Mouse (Mus musculus) heart, embryonic 13.5 days (tissue): Measurements from ENCODE around the gene Gm12800. TPM values are rescaled to one million over a fixed set of nuclear protein-coding genes. Genes with fewer than 3 reads are reported as not detected.
"Not testable (repeated sequence)": the region's sequence is repeated elsewhere in the genome, so short reads cannot be mapped to it uniquely, and the experiment has no call there.

Source experiments
- ATAC-seq: fragments of 200-750 bp; cut with Nextera tagmentation; 2 replicates; pipeline ENCODE4 v1.8.0; 2017; ENCODE audit warnings: moderate TSS enrichment; ENCODE audit not compliant: insufficient number of reproducible peaks, low FRiP score, low TSS enrichment; ENCODE audit errors: extremely low read depth
- H3K27ac ChIP-seq: fragments of 300-500 bp; sonication (generic); replicated peaks from 2 replicates; pipeline ENCODE4 v1.5.1; 2015; ENCODE audit warnings: moderate library complexity, mild to moderate bottlenecking, inconsistent platforms
- H3K27me3 ChIP-seq: fragments of 300-500 bp; sonication (generic); replicated peaks from 2 replicates; pipeline ENCODE4 v1.6.1; 2015; ENCODE audit warnings: mild to moderate bottlenecking, inconsistent platforms
- H3K36me3 ChIP-seq: fragments of 300-500 bp; sonication (generic); 2 replicates; pipeline ENCODE4 v1.6.1; 2015; ENCODE audit warnings: mild to moderate bottlenecking, inconsistent platforms
- H3K4me1 ChIP-seq: fragments of 300-500 bp; sonication (generic); 2 replicates; pipeline ENCODE4 v1.6.1; 2015; ENCODE audit warnings: inconsistent platforms
- H3K4me2 ChIP-seq: fragments of 300-500 bp; sonication (generic); 2 replicates; pipeline ENCODE4 v1.6.1; 2015; ENCODE audit warnings: inconsistent platforms, mild to moderate bottlenecking, moderate library complexity
- H3K4me3 ChIP-seq: fragments of 300-500 bp; sonication (generic); 2 replicates; pipeline ENCODE4 v1.5.1; 2015; ENCODE audit warnings: moderate library complexity, mild to moderate bottlenecking, inconsistent platforms
- H3K9ac ChIP-seq: fragments of 300-500 bp; sonication (generic); 2 replicates; pipeline ENCODE4 v1.6.1; 2015; ENCODE audit warnings: inconsistent platforms, mild to moderate bottlenecking, moderate library complexity
- H3K9me3 ChIP-seq: fragments of 300-500 bp; sonication (generic); 2 replicates; pipeline ENCODE4 v1.6.1; 2016; ENCODE audit warnings: inconsistent platforms
- WGBS: fragments of 180-500 bp; shearing (Covaris S2); methylation state at CpG from one replicate; pipeline ENCODE4 v1.1.7; 2015; ENCODE audit warnings: mixed read lengths; 5-methylcytosine and 5-hydroxymethylcytosine counted together
- polyA plus RNA-seq: library from polyadenylated mRNA; unstranded; fragments of >200 nt; fragmentation: Nextera tagmentation; extraction: Ambion mirVana; gene quantifications from 2 replicates; pipeline ENCODE4 v1.2.1, GENCODE M21; 2015

The Gm12800 gene
- polyA plus RNA-seq = not detected in 2 replicates

- H3K36me3 ChIP-seq, H3K27me3 ChIP-seq, H3K4me1 ChIP-seq, H3K9ac ChIP-seq, H3K4me3 ChIP-seq, H3K4me2 ChIP-seq, H3K9me3 ChIP-seq, ATAC-seq, H3K27ac ChIP-seq: not testable (repeated sequence)
- WGBS = 72% methylated on average over 2 of the region's 2 CpGs
Measured at GRCm38 (mm10) chr4:101908821-101909220, at the start of gene Gm12800. TSS of gene Gm12800 (plus strand) at chr4:101909121.

- no peak for ATAC-seq
- Histone ChIP-seq H3K4me3 (no peak overlapping the region), H3K27ac (no peak overlapping the region), H3K9me3 (no peaks in the 10 kb centered on the region), H3K4me2 (no peak overlapping the region), H3K9ac (no peak overlapping the region), H3K36me3 (no peaks in the 10 kb centered on the region), H3K27me3 (no peaks in the 10 kb centered on the region), H3K4me1 (no peaks in the 10 kb centered on the region)
- WGBS = 42% methylated on average over 6 of the region's 6 CpGs
Measured at GRCm38 (mm10) chr4:101860873-101861272, 48.0 kb upstream of the Gm12800 start.

- H3K4me3 ChIP-seq = no peak overlapping the region
- WGBS = 68% methylated on average over 6 of the region's 6 CpGs
- no peaks in the 10 kb centered on the region for H3K27me3 ChIP-seq
- H3K36me3 ChIP-seq = no peaks in the 10 kb centered on the region
- H3K9me3 ChIP-seq = no peaks in the 10 kb centered on the region
- no peaks in the 10 kb centered on the region for H3K4me1 ChIP-seq
- ATAC-seq = no peak
- no peak overlapping the region for H3K9ac ChIP-seq
- no peak overlapping the region for H3K27ac ChIP-seq
- H3K4me2 ChIP-seq = no peak overlapping the region
Measured at GRCm38 (mm10) chr4:101862289-101862688, 46.6 kb upstream of the Gm12800 start.

- H3K27ac ChIP-seq, H3K27me3 ChIP-seq, H3K36me3 ChIP-seq, H3K9me3 ChIP-seq, H3K4me2 ChIP-seq, H3K4me1 ChIP-seq, H3K4me3 ChIP-seq, ATAC-seq, H3K9ac ChIP-seq: not testable (repeated sequence)
- WGBS = 49% methylated on average over 2 of the region's 2 CpGs
Measured at GRCm38 (mm10) chr4:101872031-101872430, 36.9 kb upstream of the Gm12800 start.

- not testable (repeated sequence) for H3K4me3 ChIP-seq, H3K9me3 ChIP-seq, ATAC-seq, H3K27me3 ChIP-seq, H3K4me1 ChIP-seq, H3K4me2 ChIP-seq, H3K36me3 ChIP-seq, H3K27ac ChIP-seq, H3K9ac ChIP-seq
- WGBS = 79% methylated on average over 15 of the region's 15 CpGs
Measured at GRCm38 (mm10) chr4:101875687-101876086, 33.2 kb upstream of the Gm12800 start.

- no peaks in the 10 kb centered on the region for H3K4me1 ChIP-seq
- H3K9ac ChIP-seq = no peak overlapping the region
- whole genome bisulfite sequencing = 23% methylated on average over 3 of the region's 3 CpGs
- no peaks in the 10 kb centered on the region for H3K36me3 ChIP-seq
- no peak for ATAC-seq
- H3K4me2 ChIP-seq = no peak overlapping the region
- no peak overlapping the region for H3K4me3 ChIP-seq
- no peaks in the 10 kb centered on the region for H3K27me3 ChIP-seq
- no peak overlapping the region for H3K27ac ChIP-seq
- H3K9me3 ChIP-seq = 0 out of 2 replicates have a peak, but pooled peaks cover 1% of the 10 kb centered on the region
Measured at GRCm38 (mm10) chr4:101883641-101884040, 25.3 kb upstream of the Gm12800 start.

- H3K27ac ChIP-seq = no peak overlapping the region
- H3K36me3 ChIP-seq = no peaks in the 10 kb centered on the region
- no peak overlapping the region for H3K9ac ChIP-seq
- no peak overlapping the region for H3K4me2 ChIP-seq
- H3K4me1 ChIP-seq = no peaks in the 10 kb centered on the region
- H3K9me3 ChIP-seq = 0 out of 2 replicates have a peak, but pooled peaks cover 5% of the 10 kb centered on the region
- no peak for ATAC-seq
- no peaks in the 10 kb centered on the region for H3K27me3 ChIP-seq
- no peak overlapping the region for H3K4me3 ChIP-seq
Measured at GRCm38 (mm10) chr4:101889377-101889776, 19.5 kb upstream of the Gm12800 start.

GRCm38 (mm10) chr4:101893656-101894420, 15.1 kb upstream of the Gm12800 start, which contains the start of gene C130073F10Rik:
TSS of gene C130073F10Rik (minus strand) at chr4:101893789.
- 76% methylated on average over 7 of the region's 7 CpGs for WGBS
- ATAC-seq = no peak
- no peak within 1 kb of the TSS for H3K4me3 ChIP-seq
- H3K4me2 ChIP-seq = no peak within 1 kb of the TSS
- no peak within 1 kb of the TSS for H3K27ac ChIP-seq
- no peaks in the 10 kb centered on the region for H3K4me1 ChIP-seq
- no peak within 1 kb of the TSS for H3K9ac ChIP-seq
- H3K9me3 ChIP-seq = 0 out of 2 replicates have a peak, but pooled peaks cover 2% of the 10 kb centered on the region
- no peaks in the 10 kb centered on the region for H3K36me3 ChIP-seq
- no peaks in the 10 kb centered on the region for H3K27me3 ChIP-seq

GRCm38 (mm10) chr4:101940107-101940506, 31.2 kb downstream of the Gm12800 start, which contains the start of gene Gm12794:
TSS of gene Gm12794 (plus strand) at chr4:101940407.
- H3K4me3 ChIP-seq, H3K4me2 ChIP-seq, H3K9me3 ChIP-seq, H3K4me1 ChIP-seq, H3K9ac ChIP-seq, H3K27me3 ChIP-seq, ATAC-seq, H3K36me3 ChIP-seq, H3K27ac ChIP-seq: not testable (repeated sequence)
- WGBS = 55% methylated on average over 2 of the region's 2 CpGs

Other genes with a start within 250 kb of the Gm12800 start
- 0.76 and 0.95 TPM in 2 replicates for gene Lepr, start 191.7 kb upstream of the Gm12800 start, polyA plus RNA-seq
- gene B020004J07Rik, start 65.1 kb upstream of the Gm12800 start, polyA plus RNA-seq = not detected in 2 replicates
- gene C130073F10Rik, start 15.3 kb upstream of the Gm12800 start, polyA plus RNA-seq = not detected in 2 replicates
- gene Gm12794, start 31.3 kb downstream of the Gm12800 start, polyA plus RNA-seq = not detected in 2 replicates
- not detected in 2 replicates for gene Gm12790, start 71.9 kb downstream of the Gm12800 start, polyA plus RNA-seq
- not detected in 2 replicates for gene Gm12789, start 77.5 kb downstream of the Gm12800 start, polyA plus RNA-seq
- 19.0 and 19.1 TPM in 2 replicates for gene Pde4b, start 178.4 kb downstream of the Gm12800 start, polyA plus RNA-seq